Mouse (Mus musculus) heart, embryonic 14.5 days (tissue): ENCODE results near the gene Tmem131l. TPM values are rescaled to one million over a fixed set of nuclear protein-coding genes. Genes with fewer than 3 reads are reported as not detected.

Experiments used
- ATAC-seq: fragments of 200-750 bp; cut with Nextera tagmentation; 2 replicates; pipeline ENCODE4 v1.8.0; 2017; ENCODE audit warnings: low read depth, moderate TSS enrichment; ENCODE audit not compliant: insufficient number of reproducible peaks, insufficient read depth, low FRiP score
- H3K27ac ChIP-seq, 2 experiments: fragments of 200-500 bp in 1 of 2; fragments of 300-500 bp in 1 of 2; sonication (generic) in 1 of 2; replicated peaks in 1 of 2; 2 replicates each; pipeline ENCODE4 v1.5.1; 2012 to 2014; ENCODE audit warnings: low read depth in 2 of 2, low read length in 2 of 2, control low read depth in 1 of 2, mild to moderate bottlenecking in 1 of 2, mixed read lengths in 1 of 2; ENCODE audit not compliant: control insufficient read depth in 1 of 2, insufficient read depth in 1 of 2
- H3K27me3 ChIP-seq: fragments of 300-500 bp; sonication (generic); 2 replicates; pipeline ENCODE4 v1.6.1; 2014; ENCODE audit warnings: mild to moderate bottlenecking, low read length, control low read depth; ENCODE audit not compliant: control insufficient read depth, insufficient read depth
- H3K36me3 ChIP-seq: fragments of 300-500 bp; sonication (generic); 2 replicates; pipeline ENCODE4 v1.6.1; 2014; ENCODE audit warnings: mild to moderate bottlenecking, control low read depth, low read length, mixed read lengths; ENCODE audit not compliant: control insufficient read depth, insufficient read depth
- H3K4me1 ChIP-seq, 2 experiments: fragments of 200-500 bp in 1 of 2; fragments of 300-500 bp in 1 of 2; sonication (generic) in 1 of 2; 2 replicates each; pipeline ENCODE4 v1.6.1; 2012 to 2014; ENCODE audit warnings: low read length in 2 of 2, control low read depth in 1 of 2, mixed read lengths in 1 of 2; ENCODE audit not compliant: control insufficient read depth in 2 of 2, insufficient read depth in 2 of 2
- H3K4me2 ChIP-seq: fragments of 300-500 bp; sonication (generic); 2 replicates; pipeline ENCODE4 v1.6.1; 2014; ENCODE audit warnings: mild to moderate bottlenecking, low read length
- H3K4me3 ChIP-seq, 2 experiments: fragments of 200-500 bp in 1 of 2; fragments of 300-500 bp in 1 of 2; sonication (generic) in 1 of 2; 2 replicates each; pipeline ENCODE4 v1.5.1; 2012 to 2014; ENCODE audit warnings: low read length in 2 of 2, mild to moderate bottlenecking in 2 of 2, control low read depth in 1 of 2, low read depth in 1 of 2, moderate library complexity in 1 of 2; ENCODE audit not compliant: control insufficient read depth in 1 of 2, insufficient read depth in 1 of 2
- H3K9ac ChIP-seq: fragments of 300-500 bp; sonication (generic); 2 replicates; pipeline ENCODE4 v1.6.1; 2014; ENCODE audit warnings: mild to moderate bottlenecking, low read length
- H3K9me3 ChIP-seq: fragments of 300-500 bp; sonication (generic); 2 replicates; pipeline ENCODE4 v1.6.1; 2016; ENCODE audit warnings: low read length, control low read depth; ENCODE audit not compliant: control insufficient read depth
- WGBS: fragments of 180-500 bp; shearing (Covaris S2); extraction: QIAGEN DNeasy Blood & Tissue Kit; methylation state at CpG from one replicate; pipeline ENCODE4 v1.1.7; 2014; 5-methylcytosine and 5-hydroxymethylcytosine counted together
- polyA plus RNA-seq: library from polyadenylated mRNA; unstranded; fragments of >200 nt; fragmentation: Nextera tagmentation; extraction: Ambion mirVana; gene quantifications from 2 replicates; pipeline ENCODE4 v1.2.1, GENCODE M21; 2014

Gene Tmem131l
- polyA plus RNA-seq, 1 experiment from 2014 or later, result 30.6 TPM

DNA sequence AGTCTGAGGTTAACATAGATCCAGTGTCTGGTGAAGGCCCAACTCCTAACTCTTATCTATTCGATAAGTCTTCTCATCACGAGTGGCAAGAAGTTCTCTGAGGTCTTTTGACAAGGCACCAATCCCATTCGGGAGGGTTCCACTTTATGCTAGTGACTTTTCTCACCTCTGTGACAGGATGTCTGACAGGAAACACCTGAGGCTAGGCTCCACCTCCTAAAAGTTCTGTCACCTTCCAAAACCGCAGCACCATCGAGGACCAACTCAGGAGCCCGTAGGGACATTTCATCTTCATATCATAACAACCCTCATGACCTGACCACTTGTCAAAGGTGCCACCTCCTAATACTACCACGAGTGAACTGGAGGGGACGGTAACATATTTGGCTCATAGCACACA is 6.2 kb upstream of the Tmem131l start:
- WGBS, result 80% methylated on average over 8 of the region's 8 CpGs

DNA sequence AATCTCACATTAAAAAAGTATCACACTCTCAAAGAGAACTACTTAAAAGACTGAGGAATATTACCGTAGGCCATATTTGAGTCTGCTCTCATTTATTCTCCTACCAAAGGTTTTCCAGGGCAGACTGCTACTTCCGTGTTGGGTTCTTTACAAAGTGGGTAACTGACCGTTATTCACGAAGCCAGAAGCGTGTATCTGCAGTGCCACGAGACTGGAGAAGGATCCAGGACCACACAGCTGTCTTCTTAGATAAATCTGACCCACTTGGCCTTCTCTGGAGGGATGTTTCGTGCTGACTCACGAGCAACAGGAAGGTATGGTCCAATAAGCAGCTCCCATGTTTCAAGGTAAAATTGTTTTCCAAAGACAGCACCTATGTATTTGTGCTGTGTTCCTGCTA is 1.8 kb upstream of the Tmem131l start:
- no peak for ATAC-seq
- Histone ChIP-seq H3K27ac (no peak overlapping the region), H3K9me3 (no peaks in the 10 kb centered on the region), H3K36me3 (0 out of 2 replicates have a peak, but pooled peaks cover 4% of the 10 kb centered on the region), H3K4me3 (no peak overlapping the region), H3K4me1 (peaks cover 2 to 16% of the 10 kb centered on the region in 2 experiments; a peak in 3 of 4 replicates), H3K4me2 (no peak overlapping the region), H3K9ac (no peak overlapping the region), H3K27me3 (no peaks in the 10 kb centered on the region)
- 86% methylated on average over 8 of the region's 8 CpGs for WGBS

More for the DNA sequence above, 6.2 kb upstream of the Tmem131l start:
- Histone ChIP-seq H3K27me3 (no peaks in the 10 kb centered on the region), H3K4me1 (peaks cover 3 to 5% of the 10 kb centered on the region in 2 experiments; a peak in 2 of 4 replicates), H3K36me3 (no peaks in the 10 kb centered on the region), H3K9me3 (no peaks in the 10 kb centered on the region), H3K4me2 (no peak overlapping the region), H3K27ac (no peak overlapping the region), H3K9ac (no peak overlapping the region), H3K4me3 (no peak overlapping the region)
- no peak for ATAC-seq

DNA sequence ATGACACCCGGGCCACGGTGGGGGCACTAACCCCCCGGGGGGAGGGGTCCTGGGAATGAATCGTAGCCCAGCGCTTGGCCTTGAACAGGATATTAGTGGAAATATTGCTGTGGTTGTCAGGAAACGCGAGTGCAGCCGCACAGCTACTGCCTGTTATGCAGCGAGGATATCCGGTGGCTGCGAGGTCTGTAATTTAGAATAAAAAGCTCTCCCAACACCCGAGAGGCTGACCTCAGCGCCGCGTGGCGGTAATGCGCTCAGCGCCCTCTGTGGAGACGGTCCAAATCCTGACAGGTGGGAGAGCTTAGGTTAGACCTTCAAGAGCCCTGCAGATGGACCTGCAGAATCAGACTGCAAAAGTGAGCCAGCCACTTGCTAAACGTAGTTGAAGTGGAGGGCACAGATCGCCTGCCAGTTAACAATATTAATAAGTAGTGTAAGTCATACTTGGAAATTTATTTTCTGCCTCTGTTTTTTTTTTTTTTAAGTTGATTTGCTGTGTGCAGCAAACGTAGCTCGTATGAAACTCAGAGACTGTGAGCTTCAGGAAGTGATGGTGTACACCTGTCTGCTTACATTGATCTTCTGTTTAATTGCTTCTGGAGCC is 604 bp upstream of the Tmem131l start:
- peak overlapping the region; percentile 81 to 92 for H3K27ac ChIP-seq
- 0 out of 2 replicates have a peak, but pooled peaks cover 4% of the 10 kb centered on the region for H3K36me3 ChIP-seq
- H3K9ac ChIP-seq, result peak overlapping the region; percentile 85
- peak overlapping the region; percentile 45 to 87 for H3K4me3 ChIP-seq
- H3K9me3 ChIP-seq, result no peaks in the 10 kb centered on the region
- peaks cover 2 to 16% of the 10 kb centered on the region in 2 experiments; a peak in 3 of 4 replicates for H3K4me1 ChIP-seq
- 5% methylated on average over 23 of the region's 23 CpGs for WGBS
- peak overlapping the region; percentile 99 for H3K4me2 ChIP-seq
- H3K27me3 ChIP-seq, result no peaks in the 10 kb centered on the region
- ATAC-seq, result peak; percentile 49

DNA sequence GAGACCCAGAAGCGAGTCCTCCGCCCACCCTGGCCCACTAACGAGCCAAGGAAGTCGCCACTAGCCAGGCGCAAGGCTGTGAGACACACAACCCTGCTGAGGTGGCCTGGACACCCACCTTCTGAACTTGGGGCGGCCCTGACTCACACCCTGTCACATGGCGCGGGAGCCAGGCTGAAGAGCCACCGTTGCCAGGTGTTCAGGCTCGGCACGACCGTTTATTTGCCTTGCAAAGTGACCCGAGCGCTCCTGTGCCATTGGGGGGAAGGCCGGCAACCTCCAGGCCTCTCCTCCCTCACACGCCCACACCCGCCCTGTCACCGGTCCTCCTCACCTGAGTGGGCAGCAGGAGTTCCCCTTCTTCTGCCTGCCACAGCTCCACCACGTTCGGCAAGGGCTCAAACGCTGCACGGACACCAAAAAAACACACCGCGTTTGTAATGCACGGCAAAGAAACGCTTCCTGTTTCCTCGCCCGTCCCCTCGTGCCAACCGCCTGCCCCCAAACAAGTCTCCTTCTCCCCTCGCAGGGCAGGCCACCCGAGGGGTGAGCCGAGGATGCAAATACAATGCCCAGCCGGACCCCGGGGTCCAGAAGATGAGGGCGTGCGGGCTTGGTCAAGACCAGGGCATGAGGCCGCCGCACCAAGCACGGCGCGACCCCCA is 862 bp downstream of the Tmem131l start:
- 0 out of 2 replicates have a peak, but pooled peaks cover 4% of the 10 kb centered on the region for H3K36me3 ChIP-seq
- H3K4me3 ChIP-seq, result peak overlapping the region; percentile 84 to 87
- WGBS, result under 1% methylated on average over 42 of the region's 42 CpGs
- peaks cover 2 to 19% of the 10 kb centered on the region in 2 experiments; a peak in 3 of 4 replicates for H3K4me1 ChIP-seq
- H3K9ac ChIP-seq, result peak overlapping the region; percentile 94
- no peaks in the 10 kb centered on the region for H3K27me3 ChIP-seq
- H3K9me3 ChIP-seq, result no peaks in the 10 kb centered on the region
- peak overlapping the region; percentile 84 to 92; a peak in 3 of 4 replicates for H3K27ac ChIP-seq
- peak; percentile 23; the same call in 1 of the 2 replicates for ATAC-seq
- H3K4me2 ChIP-seq, result peak overlapping the region; percentile 99

DNA sequence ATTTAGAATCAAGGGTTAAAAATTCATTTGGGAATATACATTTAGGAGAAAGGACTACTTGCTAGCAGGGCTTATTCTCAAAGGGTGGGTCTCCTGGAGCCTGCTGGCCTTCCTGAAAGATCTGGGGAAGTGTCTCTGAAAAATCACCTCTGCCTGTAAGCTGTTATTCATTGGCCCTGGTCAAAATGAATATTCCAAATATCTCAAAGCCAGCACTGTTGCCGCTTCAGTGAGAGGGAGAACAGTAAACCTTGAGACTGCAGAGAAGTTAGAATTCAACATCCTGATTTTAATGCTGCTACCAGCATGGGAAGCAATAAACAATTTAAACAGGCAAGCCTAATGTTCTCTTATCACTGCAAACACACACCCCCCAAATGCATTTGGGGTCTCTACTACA is 1.8 kb downstream of the Tmem131l start:
- 0 out of 2 replicates have a peak overlapping the region, but pooled peaks have one; percentile 94 for H3K9ac ChIP-seq
- 67% methylated on average over 1 of the region's 1 CpGs for WGBS
- H3K27me3 ChIP-seq, result no peaks in the 10 kb centered on the region
- H3K4me2 ChIP-seq, result peak overlapping the region; percentile 99
- peak overlapping the region in 1 of 2 experiments; percentile 87; a peak in 2 of 4 replicates for H3K4me3 ChIP-seq
- H3K27ac ChIP-seq, result no peak overlapping the region
- ATAC-seq, result no peak
- peaks cover 2 to 23% of the 10 kb centered on the region in 2 experiments; a peak in 3 of 4 replicates for H3K4me1 ChIP-seq
- H3K9me3 ChIP-seq, result no peaks in the 10 kb centered on the region
- 0 out of 2 replicates have a peak, but pooled peaks cover 4% of the 10 kb centered on the region for H3K36me3 ChIP-seq

DNA sequence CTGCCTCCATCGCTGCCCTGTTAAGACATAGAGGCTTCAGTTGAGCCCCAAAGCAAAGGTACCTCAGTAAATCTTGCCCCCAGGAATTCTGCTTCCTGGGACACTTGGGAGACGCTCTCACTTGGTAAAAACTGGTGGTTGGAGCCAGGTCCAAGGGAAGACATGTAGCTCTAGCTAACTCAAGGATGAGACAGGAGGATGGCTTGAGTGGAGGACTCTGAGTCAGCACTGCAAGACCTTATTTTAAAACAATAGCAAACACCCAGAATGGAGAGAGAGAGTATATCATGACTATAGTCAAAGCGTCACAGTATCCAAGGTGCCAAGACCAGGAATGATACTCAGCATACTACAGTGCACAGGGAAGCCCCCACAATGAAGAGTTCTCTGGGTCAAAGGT is 2.4 kb downstream of the Tmem131l start:
- peaks cover 2 to 23% of the 10 kb centered on the region in 2 experiments; a peak in 3 of 4 replicates for H3K4me1 ChIP-seq
- no peak overlapping the region for H3K27ac ChIP-seq
- no peaks in the 10 kb centered on the region for H3K9me3 ChIP-seq
- H3K9ac ChIP-seq, result no peak overlapping the region
- H3K27me3 ChIP-seq, result no peaks in the 10 kb centered on the region
- WGBS, result 91% methylated on average over 3 of the region's 3 CpGs
- 0 out of 2 replicates have a peak, but pooled peaks cover 4% of the 10 kb centered on the region for H3K36me3 ChIP-seq
- H3K4me2 ChIP-seq, result no peak overlapping the region
- H3K4me3 ChIP-seq, result no peak overlapping the region
- no peak for ATAC-seq

DNA sequence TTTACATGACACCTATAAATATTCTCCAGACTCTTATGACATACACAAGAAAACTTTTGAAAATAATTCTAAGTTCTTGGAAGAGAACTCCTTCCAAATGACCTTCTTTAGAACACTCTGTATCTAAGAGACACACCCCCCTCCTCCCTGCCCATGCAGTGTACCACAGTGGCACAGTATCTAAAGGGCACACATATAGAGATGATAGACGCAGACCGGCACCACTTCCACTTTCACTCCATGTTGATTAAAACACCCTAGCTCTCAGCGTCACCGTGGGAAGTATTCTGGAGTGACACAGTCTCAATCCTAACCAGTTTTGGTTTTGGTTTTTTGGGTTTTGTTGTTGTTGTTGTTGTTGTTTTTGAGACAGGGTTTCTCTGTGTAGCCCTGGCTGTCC is 3.1 kb downstream of the Tmem131l start:
- no peaks in the 10 kb centered on the region for H3K27me3 ChIP-seq
- H3K9ac ChIP-seq, result no peak overlapping the region
- peaks cover 2 to 23% of the 10 kb centered on the region in 2 experiments; a peak in 3 of 4 replicates for H3K4me1 ChIP-seq
- 86% methylated on average over 4 of the region's 4 CpGs for WGBS
- H3K36me3 ChIP-seq, result 0 out of 2 replicates have a peak, but pooled peaks cover 4% of the 10 kb centered on the region
- no peak overlapping the region for H3K4me3 ChIP-seq
- no peak overlapping the region for H3K27ac ChIP-seq
- H3K4me2 ChIP-seq, result no peak overlapping the region
- H3K9me3 ChIP-seq, result no peaks in the 10 kb centered on the region
- ATAC-seq, result no peak
